Mouse (Mus musculus) C2C12 (cell line): ENCODE results near the gene Rac1.

Experiments
- CEBPB ChIP-seq: IDR thresholded peaks from one replicate; pipeline ENCODE4 v1.6.1; 2011; ENCODE audit warnings: low read depth, mild to moderate bottlenecking, control low read depth, moderate library complexity
- CTCF ChIP-seq: IDR thresholded peaks from one replicate; pipeline ENCODE4 v1.5.1; 2011; ENCODE audit not compliant: control insufficient read depth, insufficient read depth, insufficient read length
- FOSL1 ChIP-seq: IDR thresholded peaks from one replicate; pipeline ENCODE4 v1.8.0; 2011; ENCODE audit warnings: mild to moderate bottlenecking, low read length; ENCODE audit not compliant: poor library complexity, insufficient read depth, severe bottlenecking
- MAX ChIP-seq: IDR thresholded peaks from one replicate; pipeline ENCODE4 v1.6.1; 2011; ENCODE audit warnings: mild to moderate bottlenecking, control low read depth
- MYOD1 ChIP-seq: IDR thresholded peaks from one replicate; pipeline ENCODE4 v1.6.1; 2011; ENCODE audit warnings: low read depth; ENCODE audit not compliant: control insufficient read depth, insufficient read length
- MYOG ChIP-seq: IDR thresholded peaks from one replicate; pipeline ENCODE4 v1.6.1; 2011; ENCODE audit not compliant: control insufficient read depth, insufficient read length; ENCODE audit errors: extremely low read depth
- USF1 ChIP-seq: IDR thresholded peaks from one replicate; pipeline ENCODE4 v1.6.1; 2011; ENCODE audit warnings: low read depth, mild to moderate bottlenecking, control low read depth, moderate library complexity

DNA sequence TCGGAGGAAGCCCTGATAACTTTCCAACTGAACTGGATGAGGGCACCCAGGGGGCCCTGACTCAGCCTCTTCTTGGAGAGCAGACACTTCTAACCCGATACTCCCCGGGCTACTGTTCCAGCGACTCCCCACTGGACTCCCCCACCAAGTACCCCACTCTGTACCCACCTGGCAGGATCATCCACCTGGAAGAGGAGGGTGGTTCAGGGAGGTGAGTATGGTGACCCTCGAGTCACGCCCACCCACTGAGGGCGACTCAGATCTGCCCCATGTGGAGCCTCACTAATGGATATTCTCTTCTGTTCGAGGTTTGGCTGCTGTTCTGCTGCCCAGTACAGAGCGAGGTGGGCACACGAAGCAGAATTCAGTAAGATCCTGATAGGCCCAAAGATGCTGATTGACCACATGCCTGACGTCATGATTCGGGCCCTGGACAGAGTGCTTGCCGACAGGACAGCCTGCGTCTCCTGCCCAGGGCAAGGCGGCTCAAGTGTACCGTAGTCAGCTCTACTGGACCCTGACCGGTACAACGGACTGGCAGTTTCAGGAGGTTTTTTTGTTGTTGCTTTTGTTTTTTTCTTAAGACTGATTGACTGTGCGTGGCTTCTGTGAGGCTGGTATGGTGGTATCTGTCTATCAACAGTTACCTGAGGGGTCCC lies 24.8 kb downstream of the Rac1 start:
- no peak for TF ChIP-seq CTCF
- no peak for TF ChIP-seq MYOD1
- no peak for TF ChIP-seq USF1
- TF ChIP-seq MAX: no peak
- TF ChIP-seq MYOG: no peak
- TF ChIP-seq CEBPB: no peak
- no peak for TF ChIP-seq FOSL1
